Mouse (Mus musculus): ENCODE results near the gene Sco1. TPM values are rescaled to one million over a fixed set of nuclear protein-coding genes. Genes with fewer than 3 reads are reported as not detected.

Sco1 gene
- polyA plus RNA-seq (2014; fragmentation: Illumina TruSeq; extraction: RNeasy Lipid Tissue Mini Kit (QIAGEN cat#74804); ENCODE audit: insufficient read depth, low read depth, low replicate concordance): 5.1 TPM

GRCm38 (mm10) chr11:67052321-67052952, at the start of gene Sco1, which contains the start of gene Adprm:
Gene Sco1 (plus strand): TSS chr11:67052670.
Gene Adprm (minus strand): TSS chr11:67052594.

DNA sequence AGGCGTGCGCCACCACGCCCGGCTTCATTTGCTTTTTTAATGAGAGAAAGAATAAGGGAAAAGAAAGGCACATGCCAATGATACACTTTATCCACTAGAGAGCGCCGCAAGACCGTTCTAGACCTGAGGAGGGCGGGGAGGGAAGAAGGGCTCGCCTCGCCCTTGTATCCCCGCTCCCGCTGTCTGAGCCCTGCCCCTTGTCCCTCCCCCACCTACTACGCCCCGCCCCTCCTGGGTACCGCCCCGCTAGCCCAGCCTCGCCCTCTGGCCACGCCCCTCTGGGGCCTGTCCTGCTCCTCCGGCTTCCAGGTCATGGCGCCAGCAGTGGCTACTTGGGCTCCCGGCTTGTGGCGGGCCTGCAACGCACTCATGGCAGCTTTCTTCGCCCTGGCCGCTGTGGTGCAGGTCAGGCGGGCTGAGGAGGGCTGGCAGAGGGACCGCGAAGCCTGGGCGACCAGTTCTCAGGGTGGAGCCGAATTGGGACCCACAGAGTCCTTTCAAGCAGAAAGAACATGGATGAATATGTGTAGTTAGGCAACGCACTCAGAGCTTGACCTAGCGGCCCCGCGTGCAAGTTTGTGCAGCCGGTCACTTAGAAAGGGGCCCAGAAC, 27.5 kb upstream of the Sco1 start, which contains the start of gene Tmem220:
Gene Tmem220 (plus strand): TSS at position 288 of the 611 bp plus-strand sequence.

GRCm38 (mm10) chr11:67078000-67078399, 25.5 kb downstream of the Sco1 start, which contains the start of gene Myh3:
Gene Myh3 (plus strand): TSS chr11:67078300.

Other genes with a start within 250 kb of the Sco1 start
- not detected for gene Pirt, start 140.7 kb upstream of the Sco1 start, polyA plus RNA-seq (2014; fragmentation: Illumina TruSeq; extraction: RNeasy Lipid Tissue Mini Kit (QIAGEN cat#74804); ENCODE audit: insufficient read depth, low read depth, low replicate concordance)
- not detected for gene Tmem238l, start 96.0 kb upstream of the Sco1 start, polyA plus RNA-seq (2014; fragmentation: Illumina TruSeq; extraction: RNeasy Lipid Tissue Mini Kit (QIAGEN cat#74804); ENCODE audit: insufficient read depth, low read depth, low replicate concordance)
- gene Tmem220, start 27.5 kb upstream of the Sco1 start, polyA plus RNA-seq (2014; fragmentation: Illumina TruSeq; extraction: RNeasy Lipid Tissue Mini Kit (QIAGEN cat#74804); ENCODE audit: insufficient read depth, low read depth, low replicate concordance): 7.4 TPM
- gene Adprm, start 76 bp upstream of the Sco1 start, polyA plus RNA-seq (2014; fragmentation: Illumina TruSeq; extraction: RNeasy Lipid Tissue Mini Kit (QIAGEN cat#74804); ENCODE audit: insufficient read depth, low read depth, low replicate concordance): 25.7 TPM
- not detected for gene Myh3, start 25.6 kb downstream of the Sco1 start, polyA plus RNA-seq (2014; fragmentation: Illumina TruSeq; extraction: RNeasy Lipid Tissue Mini Kit (QIAGEN cat#74804); ENCODE audit: insufficient read depth, low read depth, low replicate concordance)
- not detected for gene Myh2, start 118.4 kb downstream of the Sco1 start, polyA plus RNA-seq (2014; fragmentation: Illumina TruSeq; extraction: RNeasy Lipid Tissue Mini Kit (QIAGEN cat#74804); ENCODE audit: insufficient read depth, low read depth, low replicate concordance)
- gene Myh1, start 147.4 kb downstream of the Sco1 start, polyA plus RNA-seq (2014; fragmentation: Illumina TruSeq; extraction: RNeasy Lipid Tissue Mini Kit (QIAGEN cat#74804); ENCODE audit: insufficient read depth, low read depth, low replicate concordance): 0.03 TPM
- not detected for gene Myh4, start 185.4 kb downstream of the Sco1 start, polyA plus RNA-seq (2014; fragmentation: Illumina TruSeq; extraction: RNeasy Lipid Tissue Mini Kit (QIAGEN cat#74804); ENCODE audit: insufficient read depth, low read depth, low replicate concordance)
- not detected for gene Myh8, start 224.5 kb downstream of the Sco1 start, polyA plus RNA-seq (2014; fragmentation: Illumina TruSeq; extraction: RNeasy Lipid Tissue Mini Kit (QIAGEN cat#74804); ENCODE audit: insufficient read depth, low read depth, low replicate concordance)

All from lung, adult 10 weeks (tissue).